Mouse (Mus musculus) adrenal gland, adult 2 months (tissue): ENCODE data around the gene Utp11. TPM values are rescaled to one million over a fixed set of nuclear protein-coding genes. Genes with fewer than 3 reads are reported as not detected.
A peak's percentile ranks its signal among the peaks of the same experiment; 100 is the strongest.

ENCODE experiments used
- DNase-seq: peaks from one replicate; pipeline ENCODE4 v3.0.0; 2021
- polyA plus RNA-seq: library from polyadenylated mRNA; depleted of rRNA; stranded (reverse); fragments of >200 nt; gene quantifications from 2 replicates; pipeline ENCODE4 v1.2.3, GENCODE M21; 2012
- total RNA-seq, 2 experiments: library from RNA; stranded (reverse); gene quantifications; 2 replicates each; pipeline ENCODE4 v1.2.3; 2021

The Utp11 gene
- total and polyA plus RNA-seq, 3 experiments, result 2.1 to 33.5 (median 33.4) TPM

DNA sequence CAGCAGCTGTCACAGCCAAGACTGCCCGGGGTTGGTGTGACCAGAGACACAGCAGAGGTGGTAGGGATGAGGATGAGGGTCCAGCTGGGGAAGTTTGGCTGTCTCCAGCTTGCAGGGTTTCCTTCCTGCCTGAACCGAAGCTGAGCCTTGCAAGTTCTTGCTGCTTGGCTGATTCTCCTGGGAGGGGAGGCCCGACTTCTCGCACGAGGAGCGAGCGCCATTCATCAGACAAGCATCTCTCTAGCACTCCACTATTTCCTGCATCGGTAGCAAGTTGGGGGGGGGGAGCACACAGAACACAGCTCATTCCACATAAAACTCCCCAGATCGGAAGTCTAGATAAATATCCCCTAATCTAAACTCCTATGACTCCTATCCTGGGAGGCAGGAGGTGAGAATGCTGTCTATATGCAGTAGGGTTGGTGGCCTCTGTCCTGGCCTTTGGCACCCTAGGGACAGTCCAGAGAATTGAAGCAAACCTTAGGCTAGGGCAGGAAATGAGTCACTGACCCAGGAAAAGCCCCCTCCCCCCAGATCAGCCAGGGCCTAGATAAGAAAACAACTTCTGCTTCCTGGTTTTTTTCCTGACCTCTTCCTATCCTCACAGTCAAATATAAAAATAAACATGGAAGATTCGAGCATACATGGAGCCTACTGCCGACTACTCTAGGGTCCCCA is 11.5 kb upstream of the Utp11 start:
- DNase-seq, result peak; percentile 64

DNA sequence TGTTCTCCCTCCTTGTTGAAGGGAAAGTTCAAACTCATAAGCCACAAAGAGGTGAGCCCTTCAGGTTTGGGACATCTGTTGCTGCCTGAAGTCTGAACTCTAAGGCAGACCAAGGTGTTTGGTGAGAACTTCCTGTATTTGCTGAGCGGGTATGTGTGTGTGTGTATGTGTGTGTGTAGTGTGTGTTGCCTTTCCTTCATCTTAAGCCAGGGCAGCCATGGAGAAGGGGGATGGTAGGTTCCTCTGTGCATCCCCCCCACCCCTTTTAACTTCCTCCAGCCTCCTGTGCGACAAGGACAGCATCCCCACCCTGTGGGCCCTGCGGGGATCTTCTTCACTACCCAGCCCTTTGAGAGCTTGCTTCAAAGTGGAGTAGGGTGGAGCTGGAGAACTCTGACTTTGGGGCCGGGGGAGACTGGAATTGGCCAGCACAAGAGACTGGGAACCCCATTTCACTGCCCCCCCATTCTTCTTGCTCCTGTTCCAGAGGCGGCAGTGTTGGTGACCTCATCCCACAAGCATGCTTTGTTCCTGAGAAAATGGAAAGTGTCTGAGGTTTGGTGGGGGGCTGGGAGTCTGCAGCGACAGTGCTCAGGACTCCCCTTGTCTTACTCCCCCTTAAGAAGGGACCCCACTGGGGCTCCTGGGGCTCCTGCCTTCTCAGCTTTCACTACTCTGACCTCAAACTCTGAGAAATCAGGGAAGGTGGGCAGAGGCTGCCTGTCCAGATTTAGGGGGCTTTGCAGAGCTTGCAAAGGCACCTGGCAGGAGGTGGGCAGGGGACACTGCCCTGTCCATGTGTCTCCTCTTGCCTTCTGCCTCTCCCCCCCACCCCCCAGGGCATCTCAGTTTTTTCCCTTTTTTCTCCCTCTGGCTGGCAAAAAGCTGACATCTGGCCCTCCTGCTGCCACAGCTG is 10.7 kb upstream of the Utp11 start:
- DNase-seq, result peak; percentile 62

DNA sequence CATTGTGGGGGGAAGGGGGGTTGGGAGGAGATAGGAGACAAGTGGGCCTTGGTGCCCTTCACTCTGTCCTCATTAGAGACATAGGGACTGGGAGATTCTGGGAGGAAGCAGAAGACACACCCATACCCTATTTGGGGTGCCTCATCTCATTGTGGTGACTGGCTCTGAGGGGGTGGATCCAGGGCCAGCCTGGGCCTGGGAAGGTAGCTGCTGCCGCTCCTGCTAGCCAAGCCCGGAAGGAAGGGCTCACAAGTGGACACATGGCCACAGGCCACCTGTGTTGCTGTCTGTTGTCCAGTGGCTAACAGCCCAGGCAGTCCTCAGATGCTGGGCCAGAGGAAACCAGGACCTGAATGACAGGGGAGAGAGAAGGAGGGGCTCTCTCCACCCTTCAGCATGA is 10.0 kb upstream of the Utp11 start:
- peak; percentile 18 for DNase-seq

DNA sequence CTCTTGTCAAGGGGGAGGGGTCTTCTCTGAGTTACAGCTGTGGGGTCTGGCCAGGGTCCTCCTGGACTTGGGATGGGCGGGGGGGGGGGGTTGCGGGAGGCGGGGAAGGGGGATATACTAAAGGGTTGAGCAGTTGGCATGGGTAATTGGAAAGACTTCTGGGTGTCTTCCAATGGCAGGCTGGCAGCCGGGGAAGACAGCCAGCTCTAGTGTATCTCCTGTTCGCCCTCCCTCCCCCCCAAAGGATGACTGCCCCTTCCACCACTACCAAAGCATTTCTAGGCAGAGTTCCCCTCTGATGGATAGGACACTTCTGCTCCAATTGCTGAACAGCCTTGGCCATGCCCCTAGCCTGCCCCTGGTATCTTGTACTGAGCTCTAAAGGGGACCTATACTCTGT is 8.5 kb upstream of the Utp11 start:
- DNase-seq, result no peak

DNA sequence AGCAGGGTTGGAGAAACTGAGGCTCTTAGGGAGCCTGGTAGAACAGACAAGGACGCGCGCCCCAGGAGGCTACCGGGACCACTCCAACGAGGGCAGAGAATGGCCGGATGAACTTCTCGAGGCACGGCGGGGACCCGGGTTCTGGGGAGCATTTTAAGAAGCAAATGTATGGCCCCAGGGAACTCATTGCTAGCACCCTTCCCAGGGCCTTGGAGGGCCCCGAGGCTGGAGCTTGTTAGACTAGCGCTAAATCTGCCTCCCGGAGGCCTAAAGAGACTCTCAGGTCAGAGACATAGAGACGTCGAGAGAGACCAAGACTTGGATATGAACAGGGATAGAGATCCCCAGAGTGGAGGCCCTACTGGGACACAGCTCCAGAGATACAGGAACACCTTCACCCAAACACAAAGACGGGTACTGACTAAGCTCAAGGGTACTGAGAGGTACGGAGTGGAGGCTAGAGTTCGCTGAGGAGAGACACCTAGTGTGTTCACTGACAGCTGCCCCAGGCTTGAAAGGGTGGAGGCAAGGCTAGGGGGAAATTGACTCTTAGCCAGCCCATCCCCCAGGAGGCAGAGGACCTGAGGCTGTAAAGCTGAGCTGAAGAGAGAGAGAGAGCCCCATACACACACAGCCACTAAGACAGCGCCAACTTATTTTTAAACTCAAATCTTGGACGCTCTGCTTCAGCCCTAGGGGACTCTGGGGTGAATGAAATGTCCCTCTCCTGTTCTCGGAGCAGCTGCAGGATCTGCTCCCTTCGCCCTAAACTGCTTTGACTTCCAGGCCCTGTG is 7.8 kb upstream of the Utp11 start:
- DNase-seq, result peak; percentile 44

DNA sequence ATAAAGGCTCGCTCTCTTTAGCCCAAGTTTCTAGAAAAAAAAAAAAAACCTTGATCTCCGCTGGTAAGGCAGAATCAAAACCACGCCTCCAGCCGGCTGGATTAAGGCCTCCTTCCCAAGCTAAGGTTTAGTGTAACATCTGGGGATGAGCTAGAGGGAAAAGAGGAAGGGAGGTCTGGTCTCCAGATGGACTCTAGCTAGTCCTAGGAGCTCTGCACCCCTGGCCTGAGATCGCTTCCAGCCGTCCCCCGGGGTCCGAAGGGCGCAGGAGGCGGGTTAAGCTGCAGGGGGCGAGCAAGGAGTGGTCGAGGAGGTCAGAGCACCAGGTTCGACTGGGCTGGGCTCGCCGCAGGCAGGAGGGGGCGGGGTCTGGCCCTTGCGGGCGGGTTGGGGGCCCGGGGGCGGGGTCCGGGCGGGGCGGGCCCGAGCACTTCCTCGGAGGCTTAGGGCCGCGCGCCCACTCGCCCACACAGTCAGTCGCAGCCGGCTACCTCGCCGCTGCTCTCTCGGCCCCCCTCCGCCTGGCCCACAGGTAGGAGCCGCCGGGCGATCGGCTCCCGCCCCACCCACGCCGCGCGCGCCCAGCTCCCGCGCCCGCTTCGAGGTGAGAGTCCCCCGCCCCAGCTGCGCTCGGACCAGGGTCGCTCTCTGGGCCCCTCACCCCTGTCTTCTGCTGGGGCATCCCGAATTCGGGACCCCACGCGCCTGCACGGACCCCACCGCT is 7.0 kb upstream of the Utp11 start, which contains the start of gene Fhl3:
Gene Fhl3 (plus strand): TSS at position 454 of the 724 bp plus-strand sequence.
- DNase-seq, result peak; percentile 84

DNA sequence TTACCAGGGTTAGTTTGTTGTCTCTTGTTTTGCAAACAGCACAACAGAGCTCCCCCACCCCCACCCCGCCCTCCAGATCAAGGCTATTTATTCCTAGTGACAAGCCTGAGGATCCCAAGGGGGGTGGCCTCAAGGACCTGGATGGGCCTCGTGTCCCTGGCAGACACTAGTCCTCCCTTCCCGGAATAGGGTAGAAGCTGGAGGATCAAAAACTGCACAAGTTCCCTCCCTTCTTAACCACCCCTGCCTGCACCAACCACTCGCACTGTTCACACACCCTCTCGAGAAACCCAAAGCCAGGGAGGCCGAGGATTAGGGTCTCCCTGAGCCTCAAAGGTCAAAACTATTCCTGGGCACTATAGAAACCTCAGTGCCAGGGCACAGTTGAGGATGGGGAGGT is 6.4 kb upstream of the Utp11 start:
- peak; percentile 39 for DNase-seq

DNA sequence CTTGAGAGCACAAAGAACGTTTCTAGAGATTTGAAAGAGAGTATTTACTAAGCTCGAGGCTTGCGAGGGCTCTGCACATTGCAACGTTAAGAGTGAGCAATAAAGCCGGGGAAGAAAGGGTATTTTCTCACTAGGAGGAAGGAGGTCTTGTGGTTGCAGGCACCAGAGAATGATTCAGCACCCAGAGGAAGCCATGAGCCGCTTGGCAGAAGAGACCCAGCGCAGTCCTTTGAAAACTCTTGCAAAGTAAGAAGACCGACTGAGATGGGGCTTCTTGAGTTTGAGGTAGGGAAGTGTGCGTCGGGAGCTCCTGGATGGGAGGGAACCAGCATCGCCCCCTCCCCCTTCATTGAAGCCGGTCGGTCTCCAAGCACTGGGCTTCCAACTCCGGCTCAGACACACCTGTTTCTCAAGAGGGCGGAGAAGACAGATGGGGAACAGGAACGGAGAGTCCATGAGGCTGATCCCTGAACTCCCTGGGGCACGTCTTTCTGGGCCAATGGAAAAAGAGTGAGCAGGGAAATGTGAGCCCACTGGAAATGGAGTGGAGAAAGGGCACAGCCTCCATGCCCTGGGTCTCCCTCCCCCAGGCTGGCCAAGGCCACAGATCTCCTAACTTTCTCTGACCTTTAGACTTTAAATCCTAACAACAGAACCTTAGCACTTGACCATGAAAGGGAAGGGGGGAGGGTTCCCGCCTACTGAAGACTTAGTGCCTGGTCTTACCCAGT is 2.6 kb upstream of the Utp11 start:
- no peak for DNase-seq

DNA sequence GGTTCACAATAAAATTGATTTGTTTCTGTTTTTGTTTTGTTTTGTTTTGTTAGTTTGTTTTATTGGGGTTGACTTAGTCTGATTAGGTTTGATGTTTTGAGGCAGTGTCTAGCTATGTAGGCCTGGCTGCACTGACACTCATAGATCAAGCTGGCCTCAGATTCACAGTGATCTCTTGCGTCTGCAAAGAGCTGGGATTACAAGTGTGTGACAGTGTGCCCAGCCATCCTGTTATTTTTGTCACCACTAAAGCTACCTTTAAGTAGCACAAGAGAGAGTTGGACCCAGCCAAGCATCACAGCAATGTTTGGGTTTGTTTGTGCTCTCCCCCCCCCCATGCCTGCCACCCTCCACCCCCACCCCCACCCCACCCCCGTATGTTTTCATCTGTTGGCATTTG is 1.2 kb upstream of the Utp11 start:
- no peak for DNase-seq

DNA sequence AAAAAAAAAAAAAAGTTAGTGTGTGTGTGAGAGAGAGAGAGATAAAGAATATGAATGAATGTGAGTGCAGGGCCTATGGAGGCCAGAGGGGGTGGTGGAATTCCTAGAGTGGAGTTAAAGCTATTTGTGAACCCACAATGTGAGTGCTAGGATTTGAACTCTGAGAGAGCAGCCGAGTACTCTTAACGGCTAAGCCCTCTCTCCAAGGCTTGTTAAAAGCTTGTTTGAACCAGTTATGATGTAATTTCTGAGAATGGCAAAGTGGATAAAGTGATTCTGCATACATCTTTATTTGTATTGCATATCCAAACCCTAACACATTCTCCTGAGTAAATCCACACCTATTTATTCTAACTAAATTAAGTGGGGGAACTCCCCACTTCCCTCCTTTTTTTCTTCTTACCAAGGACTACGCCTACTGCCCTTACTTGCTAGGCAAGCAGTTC is 961 bp downstream of the Utp11 start:
- DNase-seq, result no peak

DNA sequence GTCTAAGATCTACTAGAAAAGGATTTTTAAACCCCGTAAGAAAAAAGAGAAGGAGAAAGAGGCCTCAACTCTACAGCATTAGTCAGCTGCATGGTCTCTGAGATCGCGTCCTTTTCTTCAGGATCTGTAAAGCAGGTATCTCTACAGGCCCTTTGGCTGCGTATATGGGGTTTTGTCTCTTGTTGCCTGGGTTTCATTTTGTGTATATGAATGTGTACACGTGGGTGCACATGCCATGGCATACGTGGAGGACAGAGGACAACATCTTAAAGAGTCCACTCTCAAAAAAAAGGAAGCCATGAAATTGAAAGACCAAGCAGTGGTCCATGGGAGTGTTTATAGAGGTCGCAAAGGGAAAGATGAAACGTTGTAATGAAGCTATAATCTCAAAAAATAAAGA is 1.9 kb downstream of the Utp11 start:
- DNase-seq, result no peak

DNA sequence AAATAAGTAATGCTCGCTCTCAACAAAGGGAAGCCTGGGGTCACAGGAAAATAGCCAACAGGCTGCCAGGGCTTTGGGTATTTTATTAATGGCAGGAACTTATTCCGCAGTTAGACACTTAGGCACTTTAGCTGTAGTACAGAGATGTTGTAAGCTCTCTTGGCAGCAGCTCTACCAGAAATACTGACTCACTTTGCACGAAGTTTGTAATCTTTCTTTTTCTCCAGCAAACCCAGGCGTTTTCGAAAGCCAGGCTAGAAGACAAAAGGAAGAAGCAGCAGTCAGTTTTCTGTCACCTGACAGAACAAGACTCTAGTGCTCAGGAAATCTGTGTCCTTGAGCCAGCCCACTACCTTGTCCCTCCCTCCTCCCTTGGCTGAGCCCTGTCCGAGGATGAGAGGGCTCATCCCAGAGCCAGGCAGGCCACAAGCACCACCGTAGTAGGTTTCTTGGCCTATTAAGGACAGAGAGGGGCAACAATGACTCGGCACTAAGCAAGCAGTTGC is 7.5 kb downstream of the Utp11 start:
- DNase-seq, result peak; percentile 76

DNA sequence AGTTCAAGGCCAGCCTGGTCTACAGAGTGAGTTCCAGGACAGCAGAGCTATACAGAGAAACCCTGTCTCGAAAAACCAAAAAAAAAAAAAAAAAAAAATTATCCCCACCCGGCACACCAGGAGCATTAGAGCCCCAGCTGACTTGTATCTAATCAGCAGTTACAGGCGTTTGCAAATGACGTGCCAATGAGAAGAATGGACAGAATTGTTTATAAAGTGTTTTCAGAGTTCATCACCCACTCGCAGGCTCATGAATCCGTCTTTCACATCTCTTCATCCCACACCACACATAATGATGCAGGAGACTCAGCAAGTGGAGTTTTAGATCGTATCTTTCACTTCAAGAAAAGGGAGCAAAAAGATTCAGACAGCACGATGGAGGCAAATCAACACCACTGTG is 7.9 kb downstream of the Utp11 start:
- DNase-seq, result no peak

DNA sequence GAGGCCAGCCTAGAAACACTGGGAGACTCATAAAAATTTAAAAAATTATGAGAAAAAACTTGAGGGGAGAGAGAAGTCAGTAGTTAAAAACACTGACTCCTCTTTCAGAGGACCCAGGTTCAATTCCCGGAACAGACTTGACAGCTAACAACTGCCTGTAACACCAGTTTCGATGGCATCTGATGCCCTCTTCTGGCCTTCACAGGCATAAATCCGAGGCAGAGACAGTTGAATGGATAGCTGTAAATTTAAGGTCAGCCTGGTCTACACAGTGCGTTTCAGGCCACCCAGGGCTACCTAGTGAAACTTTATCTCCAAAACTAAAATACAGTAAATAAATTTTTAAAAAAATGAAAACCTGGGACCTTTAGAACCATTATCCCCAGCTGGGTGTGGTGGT is 8.4 kb downstream of the Utp11 start:
- DNase-seq, result no peak

DNA sequence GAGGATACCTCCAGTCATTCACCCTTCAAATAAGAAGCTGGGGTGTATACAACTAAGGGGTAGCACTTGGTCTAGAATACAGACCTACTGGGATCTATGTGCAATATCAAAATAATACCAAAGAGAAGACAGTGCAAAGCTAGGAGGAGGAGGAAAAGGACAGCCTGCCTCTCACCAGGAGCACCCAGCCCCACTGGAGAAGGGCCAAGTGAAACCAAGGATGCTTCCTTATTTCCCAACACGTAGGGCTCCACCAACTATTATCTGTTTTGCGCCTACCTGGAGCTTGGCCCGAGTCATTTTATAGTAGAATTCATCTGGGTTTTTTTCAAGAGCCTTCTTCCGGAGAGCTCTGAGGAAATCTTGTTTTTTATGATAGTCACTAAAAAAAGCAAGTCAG is 9.9 kb downstream of the Utp11 start:
- no peak for DNase-seq

DNA sequence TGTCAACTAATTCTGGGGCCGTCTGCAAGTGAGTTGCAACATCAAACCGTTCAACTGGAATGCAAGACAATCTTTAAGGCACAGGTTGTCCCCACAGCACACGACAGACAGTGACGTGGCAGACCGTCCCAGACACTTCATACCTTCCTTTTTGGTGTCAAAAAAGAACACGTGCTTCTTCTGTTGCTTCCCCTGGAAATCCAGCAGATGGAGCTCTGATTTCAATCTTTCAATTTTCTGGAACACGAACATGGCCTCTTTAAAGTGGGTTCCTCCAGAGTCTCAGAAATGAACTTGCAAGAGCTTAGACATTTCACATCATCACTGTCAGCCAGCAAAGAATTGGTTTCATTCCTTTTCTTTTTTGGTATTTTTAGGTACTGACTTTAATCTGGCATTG is 11.1 kb downstream of the Utp11 start:
- no peak for DNase-seq

DNA sequence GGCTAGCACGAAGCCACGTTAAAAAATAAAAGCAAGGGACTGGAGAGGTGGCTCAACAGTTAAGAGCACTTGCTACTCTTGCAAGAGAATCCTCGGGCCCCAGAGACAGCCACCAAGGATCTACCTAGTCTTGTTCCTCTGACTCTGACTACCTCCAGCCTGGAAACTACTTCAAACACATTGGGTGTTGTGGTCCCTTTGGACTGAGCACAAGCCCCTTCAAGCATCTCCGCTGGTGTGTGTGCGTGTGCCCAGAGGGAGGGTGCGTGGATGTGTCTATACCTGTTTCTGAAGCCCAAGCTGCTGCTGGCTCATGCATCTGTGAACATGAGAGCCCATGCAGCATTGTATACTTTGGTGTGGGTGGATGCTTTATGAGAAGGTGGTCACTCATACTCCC is 17.4 kb downstream of the Utp11 start:
- no peak for DNase-seq

DNA sequence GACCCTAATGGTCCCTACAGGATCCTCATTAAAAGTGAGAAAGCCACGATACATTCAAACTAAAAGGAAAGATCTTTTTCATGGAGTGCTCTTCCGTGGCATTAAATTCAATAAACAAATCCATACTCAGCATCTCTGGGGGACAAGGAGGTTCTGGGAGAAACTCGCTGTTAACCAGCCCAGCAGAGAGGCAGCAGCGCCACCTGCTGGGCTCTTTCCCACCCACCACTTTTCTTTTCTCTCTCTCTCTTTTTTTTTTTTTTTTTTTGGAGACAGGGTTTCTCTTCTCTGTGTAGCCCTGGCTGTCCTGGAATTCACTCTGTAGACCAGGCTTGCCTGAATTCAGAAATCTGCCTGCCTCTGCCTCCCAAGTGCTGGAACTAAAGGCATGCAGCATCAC is 18.4 kb downstream of the Utp11 start:
- DNase-seq, result peak; percentile 30

DNA sequence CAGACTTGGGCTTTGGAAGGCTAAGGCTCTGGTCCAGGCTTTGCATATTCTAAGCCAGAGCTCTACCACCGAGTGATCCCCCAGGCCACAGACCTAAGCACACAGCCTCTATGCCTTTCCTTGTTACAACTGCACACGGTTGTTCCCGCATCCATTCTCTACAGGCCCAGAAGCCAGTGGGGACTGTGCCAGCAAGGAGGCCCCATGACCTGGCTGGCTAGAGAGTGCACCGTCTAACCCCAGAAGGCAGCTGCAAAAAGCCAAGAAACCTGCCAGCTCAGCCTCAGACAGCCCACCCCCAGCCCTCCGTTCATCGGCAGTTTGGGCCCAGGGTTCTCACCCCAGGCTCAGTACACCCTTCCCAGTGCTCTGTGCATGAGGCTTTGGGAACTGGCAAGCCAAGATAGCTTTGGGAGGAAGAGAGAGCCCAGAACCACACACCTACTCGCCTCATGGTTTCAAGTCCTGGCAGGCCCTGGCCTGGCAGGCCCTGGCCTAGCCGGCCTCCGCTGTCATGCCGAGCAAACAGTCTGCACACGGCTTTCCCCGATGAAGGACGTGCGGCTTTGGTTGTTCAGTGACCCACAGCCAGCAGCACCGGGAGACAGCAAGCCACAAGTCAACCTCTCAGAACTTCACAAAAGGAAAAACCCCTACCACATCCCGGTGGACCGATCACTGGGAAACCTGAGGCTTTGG is 18.9 kb downstream of the Utp11 start:
- no peak for DNase-seq
